Mouse (Mus musculus) testis, adult 2 months (tissue): ENCODE measurements around the gene Hist1h1c. TPM values are rescaled to one million over a fixed set of nuclear protein-coding genes. Genes with fewer than 3 reads are reported as not detected.

ENCODE experiments used
- H3K27ac ChIP-seq: fragments of 200-500 bp; 2 replicates; pipeline ENCODE4 v1.5.1; 2012; ENCODE audit warnings: low read depth, low read length; ENCODE audit not compliant: control insufficient read depth, insufficient read depth
- H3K27me3 ChIP-seq: fragments of 200-500 bp; 2 replicates; pipeline ENCODE4 v1.6.1; 2012; ENCODE audit warnings: mild to moderate bottlenecking, low read length, moderate library complexity; ENCODE audit not compliant: control insufficient read depth, insufficient read depth
- H3K36me3 ChIP-seq: fragments of 200-500 bp; 2 replicates; pipeline ENCODE4 v1.6.1; 2012; ENCODE audit warnings: mild to moderate bottlenecking, low read length; ENCODE audit not compliant: control insufficient read depth, insufficient read depth
- H3K4me1 ChIP-seq: fragments of 200-500 bp; 2 replicates; pipeline ENCODE4 v1.6.1; 2012; ENCODE audit warnings: low read length; ENCODE audit not compliant: control insufficient read depth, insufficient read depth
- H3K4me3 ChIP-seq: fragments of 200-500 bp; 2 replicates; pipeline ENCODE4 v1.5.1; 2012; ENCODE audit warnings: low read depth, mild to moderate bottlenecking, low read length, moderate library complexity, mixed read lengths; ENCODE audit not compliant: control insufficient read depth
- CTCF ChIP-seq: fragments of 200-500 bp; IDR thresholded peaks from 2 replicates; pipeline ENCODE4 v1.5.1; 2012; ENCODE audit warnings: low read depth, mild to moderate bottlenecking, inconsistent platforms, low read length, moderate library complexity; ENCODE audit not compliant: control insufficient read depth, insufficient read depth, insufficient replicate concordance
- POLR2A ChIP-seq: fragments of 200-500 bp; IDR thresholded peaks from 2 replicates; pipeline ENCODE4 v1.6.1; 2012; ENCODE audit warnings: low read depth, mild to moderate bottlenecking, inconsistent platforms, low read length, moderate library complexity; ENCODE audit not compliant: control insufficient read depth
- polyA plus RNA-seq: library from polyadenylated mRNA; depleted of rRNA; stranded (reverse); fragments of >200 nt; gene quantifications from 2 replicates; pipeline ENCODE4 v1.2.3, GENCODE M21; 2012

Hist1h1c gene
- polyA plus RNA-seq, 1 experiment, result 5.4 TPM

DNA sequence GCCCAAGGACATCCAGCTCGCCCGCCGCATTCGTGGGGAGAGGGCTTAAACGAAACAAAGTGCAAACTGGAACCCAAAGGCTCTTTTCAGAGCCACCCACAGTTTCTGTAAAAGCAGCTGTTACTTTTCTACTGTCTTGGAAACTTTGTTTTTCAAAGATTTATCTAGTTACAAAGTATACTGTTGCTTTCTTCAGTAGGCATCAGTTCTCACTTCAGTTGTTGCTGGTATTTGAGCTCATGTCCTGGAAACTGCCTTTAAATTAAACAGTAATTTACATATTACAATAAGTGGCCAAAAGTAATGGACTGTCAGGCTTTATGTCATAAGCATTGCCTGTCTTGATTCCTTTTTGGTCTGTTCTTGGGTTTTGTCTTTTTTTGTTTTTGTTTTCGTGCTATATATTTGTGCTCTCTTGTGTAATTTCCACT lies 14.1 kb downstream of the Hist1h1c start:
- no peaks in the 10 kb centered on the region for H3K36me3 ChIP-seq
- TF ChIP-seq CTCF (no peak), POLR2A (no peak)
- H3K4me1 ChIP-seq, result peaks cover 2% of the 10 kb centered on the region
- H3K4me3 ChIP-seq, result peak overlapping the region; percentile 25; the same call in 1 of the 2 replicates
- H3K27ac ChIP-seq, result peak overlapping the region; percentile 54; the same call in 1 of the 2 replicates
- no peaks in the 10 kb centered on the region for H3K27me3 ChIP-seq

GRCm38 (mm10) chr13:23753314-23754078 lies 14.9 kb downstream of the Hist1h1c start:
- TF ChIP-seq CTCF, result no peak
- TF ChIP-seq POLR2A, result no peak
- no peak overlapping the region for H3K4me3 ChIP-seq
- H3K4me1 ChIP-seq, result peaks cover 2% of the 10 kb centered on the region
- H3K27me3 ChIP-seq, result no peaks in the 10 kb centered on the region
- H3K36me3 ChIP-seq, result no peaks in the 10 kb centered on the region
- H3K27ac ChIP-seq, result no peak overlapping the region

GRCm38 (mm10) chr13:23755000-23755399 lies 16.4 kb downstream of the Hist1h1c start:
- Histone ChIP-seq H3K27ac (no peak overlapping the region), H3K27me3 (no peaks in the 10 kb centered on the region), H3K4me3 (no peak overlapping the region), H3K36me3 (no peaks in the 10 kb centered on the region), H3K4me1 (peaks cover 4% of the 10 kb centered on the region)
- no peak for TF ChIP-seq CTCF
- no peak for TF ChIP-seq POLR2A

DNA sequence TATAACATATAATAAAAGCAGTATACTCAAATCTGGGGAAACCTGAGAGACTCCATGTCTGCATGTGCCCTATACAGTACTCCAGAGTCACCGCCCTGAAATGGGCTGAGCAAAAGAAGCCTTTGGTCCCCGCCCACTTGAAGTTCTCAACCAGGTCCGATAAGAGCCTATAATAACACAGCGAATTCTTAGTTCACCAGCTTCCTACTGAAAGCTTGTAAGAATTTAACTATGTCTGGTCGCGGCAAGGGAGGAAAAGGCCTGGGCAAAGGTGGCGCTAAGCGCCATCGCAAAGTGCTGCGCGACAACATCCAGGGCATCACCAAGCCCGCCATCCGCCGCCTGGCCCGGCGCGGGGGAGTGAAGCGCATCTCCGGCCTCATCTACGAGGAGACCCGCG lies 18.2 kb downstream of the Hist1h1c start, which contains the start of gene Hist1h4b:
TSS of gene Hist1h4b (plus strand) at position 224 of the 400 bp plus-strand sequence.
- no peaks in the 10 kb centered on the region for H3K36me3 ChIP-seq
- H3K4me3 ChIP-seq, result peak within 1 kb of the TSS; percentile 68
- no peaks in the 10 kb centered on the region for H3K27me3 ChIP-seq
- peaks cover 4% of the 10 kb centered on the region; the same call in 1 of the 2 replicates for H3K4me1 ChIP-seq
- TF ChIP-seq POLR2A (no peak; the same call in 1 of the 2 replicates), CTCF (no peak)
- peak within 1 kb of the TSS; percentile 81 for H3K27ac ChIP-seq

DNA sequence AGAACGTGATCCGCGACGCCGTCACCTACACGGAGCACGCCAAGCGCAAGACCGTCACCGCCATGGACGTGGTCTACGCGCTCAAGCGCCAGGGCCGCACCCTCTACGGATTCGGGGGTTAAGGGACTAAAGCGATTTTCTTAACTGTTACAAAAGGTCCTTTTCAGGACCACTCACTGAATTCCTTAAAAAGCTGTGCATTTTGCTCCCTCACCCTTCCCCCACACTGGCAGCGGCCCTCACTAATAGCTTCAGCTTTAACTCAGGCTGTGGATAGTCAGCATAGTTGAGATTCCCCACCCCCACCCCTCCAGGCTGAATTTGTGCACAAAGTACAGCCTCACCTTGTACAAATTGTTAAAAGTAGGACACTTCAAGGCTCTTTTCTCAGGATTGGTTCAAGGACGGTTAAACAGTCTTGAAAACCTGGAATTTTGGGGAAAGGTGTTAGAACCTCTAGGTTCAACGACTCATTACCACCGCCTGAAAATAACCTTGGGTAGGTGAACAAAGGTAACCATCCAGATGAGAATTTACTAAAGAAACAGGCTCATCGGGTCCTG lies 18.7 kb downstream of the Hist1h1c start:
- no peak for TF ChIP-seq POLR2A
- H3K27me3 ChIP-seq, result no peaks in the 10 kb centered on the region
- H3K36me3 ChIP-seq, result no peaks in the 10 kb centered on the region
- H3K4me3 ChIP-seq, result peak overlapping the region; percentile 68
- H3K27ac ChIP-seq, result peak overlapping the region; percentile 81
- H3K4me1 ChIP-seq, result peaks cover 4% of the 10 kb centered on the region; the same call in 1 of the 2 replicates

DNA sequence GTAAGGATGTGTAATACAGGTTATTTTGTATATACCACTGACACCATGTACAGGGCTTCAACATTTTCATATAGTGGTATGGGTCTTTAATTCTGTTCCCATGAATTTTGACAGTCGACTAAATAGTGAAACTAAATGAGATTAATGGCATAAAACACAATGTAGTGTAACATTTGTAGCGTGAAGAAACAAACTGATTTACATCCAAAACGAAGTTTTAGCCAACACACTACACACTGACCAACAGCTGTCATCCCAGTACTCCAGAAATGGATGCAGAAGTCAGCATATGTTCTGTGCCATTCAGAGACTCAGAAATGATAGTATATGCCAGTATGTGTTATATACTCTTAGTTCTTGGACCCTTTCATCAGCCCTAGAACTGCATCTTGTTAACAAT lies 19.3 kb downstream of the Hist1h1c start:
- Histone ChIP-seq H3K27me3 (no peaks in the 10 kb centered on the region), H3K36me3 (no peaks in the 10 kb centered on the region), H3K27ac (no peak overlapping the region), H3K4me1 (peaks cover 2% of the 10 kb centered on the region; the same call in 1 of the 2 replicates), H3K4me3 (no peak overlapping the region; the same call in 1 of the 2 replicates)
- no peak for TF ChIP-seq CTCF
- TF ChIP-seq POLR2A, result no peak

GRCm38 (mm10) chr13:23759251-23759771 lies 20.7 kb downstream of the Hist1h1c start:
- peaks cover 6% of the 10 kb centered on the region for H3K4me1 ChIP-seq
- H3K36me3 ChIP-seq, result no peaks in the 10 kb centered on the region
- no peak overlapping the region for H3K27ac ChIP-seq
- H3K27me3 ChIP-seq, result no peaks in the 10 kb centered on the region
- peak overlapping the region; percentile 50; the same call in 1 of the 2 replicates for H3K4me3 ChIP-seq
- TF ChIP-seq CTCF (no peak), POLR2A (no peak)
